Mouse (Mus musculus): ENCODE results near the gene Add3. TPM values are rescaled to one million over a fixed set of nuclear protein-coding genes. Genes with fewer than 3 reads are reported as not detected.
A peak's percentile ranks its signal among the peaks of the same experiment; 100 is the strongest.

Add3 gene
- total RNA-seq, 2 experiments from 2014 or later: 21.4 to 37.2 TPM

- ATAC-seq (replicated peaks; ENCODE audit: low FRiP score, low TSS enrichment, poor library complexity, severe bottlenecking): no peak
Observed at GRCm38 (mm10) chr19:53188186-53188585, 47.9 kb downstream of the Add3 start.

GRCm38 (mm10) chr19:53188724-53189220, 48.5 kb downstream of the Add3 start:
- ATAC-seq (replicated peaks; ENCODE audit: low FRiP score, low TSS enrichment, poor library complexity, severe bottlenecking): no peak

- no peak for ATAC-seq (replicated peaks; ENCODE audit: low FRiP score, low TSS enrichment, poor library complexity, severe bottlenecking)
Observed at GRCm38 (mm10) chr19:53189736-53190135, 49.5 kb downstream of the Add3 start.

GRCm38 (mm10) chr19:53190232-53190631, 50.0 kb downstream of the Add3 start:
- peak; percentile 35; the same call in 1 of the 2 replicates for ATAC-seq (replicated peaks; ENCODE audit: low FRiP score, low TSS enrichment, poor library complexity, severe bottlenecking)

GRCm38 (mm10) chr19:53191867-53192487, 51.7 kb downstream of the Add3 start:
- peak; percentile 62 for ATAC-seq (replicated peaks; ENCODE audit: low FRiP score, low TSS enrichment, poor library complexity, severe bottlenecking)

DNA sequence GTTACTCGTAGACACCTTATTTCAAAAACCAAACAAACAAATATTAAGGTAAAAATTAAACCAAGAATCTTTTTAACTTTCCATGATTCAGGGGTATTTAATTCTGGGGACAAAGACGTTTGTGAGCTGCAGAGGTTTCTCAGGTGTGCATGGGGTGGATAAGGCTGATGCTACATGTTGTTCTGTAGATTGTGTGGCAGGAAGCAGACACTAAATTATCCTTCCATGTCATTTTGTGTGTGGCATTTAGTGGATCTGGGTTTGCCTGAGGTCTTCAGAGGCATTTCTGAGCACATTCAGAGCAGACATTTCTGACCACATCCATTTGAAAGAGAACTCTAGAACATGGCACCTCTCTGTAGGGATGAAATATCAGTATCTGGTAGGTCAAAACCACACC, 52.9 kb downstream of the Add3 start:
- ATAC-seq (replicated peaks; ENCODE audit: low FRiP score, low TSS enrichment, poor library complexity, severe bottlenecking): no peak

GRCm38 (mm10) chr19:53193964-53194582, 53.8 kb downstream of the Add3 start:
- peak; percentile 74 for ATAC-seq (replicated peaks; ENCODE audit: low FRiP score, low TSS enrichment, poor library complexity, severe bottlenecking)

DNA sequence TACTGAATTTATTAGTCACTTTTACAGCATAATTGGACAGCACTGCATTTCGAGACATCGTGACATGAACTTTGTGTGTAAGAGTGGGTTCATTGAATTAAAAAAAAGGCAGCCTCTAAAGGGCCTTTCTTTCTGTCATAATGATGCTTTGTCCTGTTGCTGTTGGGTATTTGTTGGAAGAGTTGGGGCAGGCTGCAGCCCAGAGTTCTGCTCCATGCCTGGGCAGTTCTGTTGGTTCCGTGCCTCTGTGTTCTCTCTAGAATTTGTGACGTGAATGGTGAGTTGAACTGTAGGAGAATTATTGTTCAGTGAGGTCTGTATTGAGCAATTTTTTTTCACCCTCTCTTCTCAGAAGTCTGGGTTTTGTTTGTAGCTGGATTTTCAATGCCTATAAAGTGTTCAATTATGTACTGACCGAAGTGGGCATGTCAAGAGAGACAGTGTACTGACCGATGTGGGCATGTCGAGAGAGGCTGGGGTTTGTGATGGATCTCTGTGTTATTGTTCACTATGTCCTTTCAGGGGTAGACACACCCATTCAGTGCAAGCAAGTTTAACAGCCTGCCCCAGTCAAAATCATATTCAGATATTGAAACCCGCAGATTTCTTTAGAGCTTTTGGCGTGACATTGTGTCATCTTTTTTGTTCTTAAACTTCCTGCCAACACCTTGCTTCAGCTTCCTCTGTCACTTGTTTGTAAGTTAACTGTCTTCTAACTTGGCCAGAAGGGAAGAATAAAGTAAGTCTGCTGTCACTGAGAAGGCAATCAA, 54.7 kb downstream of the Add3 start:
- ATAC-seq (replicated peaks; ENCODE audit: low FRiP score, low TSS enrichment, poor library complexity, severe bottlenecking): no peak

DNA sequence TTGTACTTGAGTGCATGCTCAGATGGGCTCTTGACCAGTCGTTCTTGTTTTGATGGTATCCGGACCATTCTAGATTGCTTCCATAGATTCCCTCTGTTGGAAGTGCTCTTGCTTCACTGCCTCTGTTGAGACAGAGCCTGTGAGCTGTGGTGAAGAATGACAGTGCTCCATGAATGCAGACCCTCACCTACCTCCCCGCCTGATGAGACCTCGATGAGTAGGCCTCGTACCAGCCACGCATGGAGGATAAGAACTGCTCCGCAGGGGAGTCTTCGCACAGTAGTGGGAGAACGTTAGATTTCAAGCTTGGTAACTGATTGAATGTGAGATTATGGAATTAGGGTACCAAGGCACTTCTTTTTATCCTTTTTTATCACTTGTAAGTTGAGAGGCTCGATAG, 56.7 kb downstream of the Add3 start:
- ATAC-seq (replicated peaks; ENCODE audit: low FRiP score, low TSS enrichment, poor library complexity, severe bottlenecking): no peak

DNA sequence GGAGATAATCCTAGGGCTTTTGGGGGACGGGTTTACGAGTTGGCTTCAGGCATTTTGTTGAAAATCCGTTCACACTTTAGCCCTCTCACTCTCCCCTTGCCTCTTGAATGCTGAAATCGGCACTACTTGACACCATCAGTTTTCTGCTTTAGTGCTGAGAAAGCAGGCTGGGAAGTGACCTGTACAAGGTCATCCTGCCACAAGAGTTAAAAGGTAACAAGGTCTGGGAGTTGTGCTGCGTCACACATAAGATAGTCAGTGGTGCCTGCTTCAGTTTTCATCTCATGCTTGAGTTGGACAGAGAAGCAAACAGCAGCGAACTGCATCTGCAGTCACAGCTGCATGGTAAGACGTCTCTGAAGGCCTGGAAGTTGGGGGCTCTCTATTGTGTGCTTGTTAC, 57.5 kb downstream of the Add3 start:
- no peak for ATAC-seq (replicated peaks; ENCODE audit: low FRiP score, low TSS enrichment, poor library complexity, severe bottlenecking)

DNA sequence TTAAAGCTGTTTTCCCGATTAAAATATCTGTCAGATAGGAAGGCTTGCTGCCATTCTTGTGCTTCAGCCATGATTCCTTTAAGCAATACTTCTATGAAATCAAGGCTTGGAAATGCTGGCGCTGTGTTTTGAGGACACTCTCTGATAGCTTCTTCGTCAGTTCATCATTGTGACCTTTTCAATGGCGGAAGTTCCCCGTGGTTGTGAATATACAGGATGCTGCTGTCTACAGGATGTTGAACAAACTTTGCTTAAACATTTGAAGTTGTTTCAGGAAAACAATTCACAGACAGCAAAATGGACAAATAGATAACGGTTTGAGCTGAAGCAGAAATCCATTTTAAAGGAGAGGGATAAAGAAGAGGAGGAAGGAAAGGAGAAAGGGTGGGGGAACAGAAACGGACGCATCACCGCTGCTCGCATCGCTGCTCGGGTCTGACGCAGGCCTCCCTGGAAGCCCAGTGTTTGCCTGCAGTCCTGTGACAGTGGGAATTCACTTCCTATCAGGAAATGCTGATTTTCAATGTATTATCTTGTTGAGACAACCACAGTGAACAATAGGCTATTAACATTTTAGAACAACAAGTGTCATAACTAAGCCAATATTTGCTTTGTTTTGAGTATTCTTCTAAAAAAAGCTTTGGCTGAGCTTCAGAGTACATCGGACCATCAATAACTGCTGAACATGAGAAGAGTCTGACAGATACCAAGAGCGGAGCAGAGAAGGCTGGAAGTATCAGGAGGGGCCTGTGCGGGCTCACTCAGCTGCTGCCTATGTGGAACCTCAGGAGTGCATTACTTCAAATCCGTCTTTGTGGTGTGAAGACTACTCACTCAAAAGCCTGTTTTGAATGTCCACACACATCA, 58.7 kb downstream of the Add3 start:
- no peak for ATAC-seq (replicated peaks; ENCODE audit: low FRiP score, low TSS enrichment, poor library complexity, severe bottlenecking)

- no peak for ATAC-seq (replicated peaks; ENCODE audit: low FRiP score, low TSS enrichment, poor library complexity, severe bottlenecking)
Observed at GRCm38 (mm10) chr19:53199711-53200110, 59.5 kb downstream of the Add3 start.

- ATAC-seq (replicated peaks; ENCODE audit: low FRiP score, low TSS enrichment, poor library complexity, severe bottlenecking): no peak
Observed at GRCm38 (mm10) chr19:53202116-53202515, 61.9 kb downstream of the Add3 start.

GRCm38 (mm10) chr19:53206986-53207385, 66.7 kb downstream of the Add3 start:
- ATAC-seq (replicated peaks; ENCODE audit: low FRiP score, low TSS enrichment, poor library complexity, severe bottlenecking): no peak

- ATAC-seq (replicated peaks; ENCODE audit: low FRiP score, low TSS enrichment, poor library complexity, severe bottlenecking): no peak
Observed at GRCm38 (mm10) chr19:53208830-53209229, 68.6 kb downstream of the Add3 start.

- no peak for ATAC-seq (replicated peaks; ENCODE audit: low FRiP score, low TSS enrichment, poor library complexity, severe bottlenecking)
Observed at GRCm38 (mm10) chr19:53210251-53210650, 70.0 kb downstream of the Add3 start.

DNA sequence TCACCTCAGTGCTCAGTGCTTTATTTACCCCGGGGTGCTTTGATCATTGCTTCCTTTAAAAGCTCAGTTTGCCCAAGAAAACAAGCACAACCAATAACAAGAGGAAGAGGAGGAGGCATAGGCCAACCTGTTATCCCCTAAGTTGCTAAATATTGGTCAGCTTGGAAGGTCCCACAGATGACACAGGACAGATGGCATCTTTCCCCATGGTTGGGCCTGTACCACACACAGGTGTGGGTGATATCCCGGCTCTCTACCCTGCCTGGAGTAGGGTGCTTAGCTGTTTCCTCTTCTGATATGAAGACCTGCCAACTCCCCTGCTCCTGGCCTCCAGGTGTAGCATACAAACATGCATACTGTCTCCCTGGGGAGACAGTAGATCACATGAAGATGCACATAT, 75.1 kb downstream of the Add3 start:
- ATAC-seq (replicated peaks; ENCODE audit: low FRiP score, low TSS enrichment, poor library complexity, severe bottlenecking): no peak

GRCm38 (mm10) chr19:53216761-53217538, 76.7 kb downstream of the Add3 start:
- no peak for ATAC-seq (replicated peaks; ENCODE audit: low FRiP score, low TSS enrichment, poor library complexity, severe bottlenecking)

- ATAC-seq (replicated peaks; ENCODE audit: low FRiP score, low TSS enrichment, poor library complexity, severe bottlenecking): no peak
Observed at GRCm38 (mm10) chr19:53217837-53218236, 77.6 kb downstream of the Add3 start.

All from megakaryocyte-erythroid progenitor cell, adult 5-6 weeks (primary cell).